In genomic region chr1:44032948-44033347, GRCm38 (mm10) we compare ENCODE assay signal across 33 mouse cellular contexts. TPM values are rescaled to one million over a fixed set of nuclear protein-coding genes. Genes with fewer than 3 reads are reported as not detected.
"Had no signal": no experiment of that assay in that cellular context is flagged by ENCODE, and none has a peak within 500 bp of the region (broad histone marks: within the 10 kb centered on the region; RNA-seq: fewer than 3 reads in every experiment).

No protein-coding gene starts in this region.

- H3K9ac ChIP-seq: heart, embryonic 12.5 days; hindbrain, embryonic 13.5 days; hindbrain, embryonic 15.5 days; kidney, embryonic 15.5 days; limb, embryonic 13.5 days; limb, embryonic 15.5 days; liver, embryonic 13.5 days had no signal

- H3K9me3 ChIP-seq: heart, embryonic 10.5 days; heart, embryonic 12.5 days; hindbrain, embryonic 13.5 days; hindbrain, embryonic 15.5 days; kidney, embryonic 15.5 days; limb, embryonic 13.5 days; limb, embryonic 15.5 days; liver, embryonic 13.5 days had no signal

- H3K27ac ChIP-seq: gastrocnemius, adult 2 months; heart, embryonic 10.5 days; hindbrain, embryonic 13.5 days; hindbrain, embryonic 15.5 days; hindbrain, postnatal 0 days; kidney, embryonic 15.5 days; kidney, postnatal 0 days; limb, embryonic 13.5 days; limb, embryonic 15.5 days; liver, embryonic 13.5 days had no signal

- H3K4me1 ChIP-seq: heart, embryonic 10.5 days; heart, embryonic 12.5 days; hindbrain, embryonic 13.5 days; hindbrain, embryonic 15.5 days; kidney, embryonic 15.5 days; limb, embryonic 13.5 days; limb, embryonic 15.5 days; liver, embryonic 13.5 days had no signal

- ATAC-seq: hindbrain, postnatal 0 days; intestine, embryonic 16.5 days had no signal

- H3K36me3 ChIP-seq: heart, embryonic 10.5 days; heart, embryonic 12.5 days; hindbrain, embryonic 13.5 days; hindbrain, embryonic 15.5 days; kidney, embryonic 15.5 days; limb, embryonic 13.5 days; limb, embryonic 15.5 days; liver, embryonic 13.5 days had no signal

- H3K4me2 ChIP-seq: heart, embryonic 12.5 days; hindbrain, embryonic 13.5 days; hindbrain, embryonic 15.5 days; kidney, embryonic 15.5 days; limb, embryonic 13.5 days; limb, embryonic 15.5 days; liver, embryonic 13.5 days had no signal

- H3K4me3 ChIP-seq: gastrocnemius, adult 2 months; heart, embryonic 10.5 days; heart, embryonic 12.5 days; hindbrain, embryonic 13.5 days; hindbrain, embryonic 15.5 days; kidney, embryonic 15.5 days; limb, embryonic 13.5 days; limb, embryonic 15.5 days; liver, embryonic 13.5 days had no signal

- H3K27me3 ChIP-seq: heart, embryonic 12.5 days; hindbrain, embryonic 13.5 days; hindbrain, embryonic 15.5 days; kidney, embryonic 15.5 days; limb, embryonic 13.5 days; limb, embryonic 15.5 days; liver, embryonic 13.5 days had no signal

RNA-seq across cellular contexts. Expression of gene Mettl21c, which starts 13.1 kb away (rescaled TPM):
- total RNA-seq: granulocyte monocyte progenitor cell, adult 5-6 weeks; heart, adult 18-20 months; heart, adult 8-10 months; heart, postnatal 14 days; heart, postnatal 36 days; hematopoietic stem cell, adult 5-6 weeks; layer of hippocampus, adult 18-20 months; layer of hippocampus, postnatal 14 days; layer of hippocampus, postnatal 36 days; left cerebral cortex, adult 18-20 months; left cerebral cortex, postnatal 25 days; liver, adult 2 months had no signal
- polyA plus RNA-seq: large intestine, adult 2 months; liver, adult 2 months had no signal

RNA-seq across cellular contexts. Expression of gene Gm8251, which starts 28.8 kb away (rescaled TPM):
- total RNA-seq: gastrocnemius, adult 2 months; gastrocnemius, postnatal 10 days; gastrocnemius, postnatal 25 days; gastrocnemius, postnatal 4 days; heart, adult 18-20 months; heart, adult 8-10 months; heart, postnatal 36 days; hindbrain, postnatal 0 days; layer of hippocampus, adult 18-20 months; layer of hippocampus, adult 8-10 months; layer of hippocampus, postnatal 14 days; layer of hippocampus, postnatal 36 days; left cerebral cortex, adult 18-20 months; left cerebral cortex, adult 8-10 months; left cerebral cortex, postnatal 10 days; left cerebral cortex, postnatal 25 days; left cerebral cortex, postnatal 4 days had no signal
- polyA plus RNA-seq: heart, embryonic 12.5 days; intestine, embryonic 16.5 days; kidney, adult 2 months; kidney, postnatal 0 days; large intestine, adult 2 months; liver, adult 2 months had no signal
